Mouse (Mus musculus) hematopoietic stem cell, adult 5-6 weeks (primary cell): ENCODE data around the gene Pdzd8. TPM values are rescaled to one million over a fixed set of nuclear protein-coding genes. Genes with fewer than 3 reads are reported as not detected.
A peak's percentile ranks its signal among the peaks of the same experiment; 100 is the strongest.

Source experiments
- ATAC-seq, 2 experiments: fragments of 125-278 bp in 1 of 2; replicated peaks in 1 of 2; 2 replicates each; pipeline ENCODE4 v1.8.0; 2016 to 2017; ENCODE audit warnings: inconsistent platforms in 2 of 2, mild to moderate bottlenecking in 2 of 2, moderate number of reproducible peaks in 2 of 2, low read depth in 1 of 2, moderate TSS enrichment in 1 of 2; ENCODE audit not compliant: low FRiP score in 2 of 2, poor library complexity in 2 of 2, severe bottlenecking in 2 of 2, insufficient read depth in 1 of 2, low TSS enrichment in 1 of 2
- total RNA-seq: library from RNA; stranded (forward); fragments of 172-1452, 232-1000 nt; gene quantifications from 2 replicates; pipeline ENCODE4 v1.2.3, GENCODE M21; 2017

Gene Pdzd8
- total RNA-seq, 1 experiment from 2014 or later = 50.5 TPM

- ATAC-seq = no peak
Observed at GRCm38 (mm10) chr19:59359202-59359601, 13.6 kb upstream of the Pdzd8 start.

DNA sequence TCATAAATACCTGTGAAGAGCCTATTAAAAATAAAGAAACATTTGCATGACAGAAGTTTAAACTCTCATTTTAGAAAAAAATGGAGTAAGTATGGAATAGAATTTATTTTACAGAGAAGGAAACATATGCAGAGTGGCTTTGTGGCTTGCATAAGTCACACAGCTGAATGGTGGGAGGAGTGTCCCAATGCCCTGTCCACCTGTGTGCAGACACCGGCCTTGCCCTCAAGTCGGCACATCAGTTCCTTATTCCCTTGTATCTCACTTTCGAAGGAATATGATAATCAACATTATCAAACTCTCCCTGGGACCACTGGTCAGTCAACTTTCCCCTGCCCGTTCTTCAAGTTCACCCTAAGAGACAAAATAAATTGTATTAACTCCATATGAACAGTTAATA lies 12.3 kb upstream of the Pdzd8 start:
- ATAC-seq = no peak

DNA sequence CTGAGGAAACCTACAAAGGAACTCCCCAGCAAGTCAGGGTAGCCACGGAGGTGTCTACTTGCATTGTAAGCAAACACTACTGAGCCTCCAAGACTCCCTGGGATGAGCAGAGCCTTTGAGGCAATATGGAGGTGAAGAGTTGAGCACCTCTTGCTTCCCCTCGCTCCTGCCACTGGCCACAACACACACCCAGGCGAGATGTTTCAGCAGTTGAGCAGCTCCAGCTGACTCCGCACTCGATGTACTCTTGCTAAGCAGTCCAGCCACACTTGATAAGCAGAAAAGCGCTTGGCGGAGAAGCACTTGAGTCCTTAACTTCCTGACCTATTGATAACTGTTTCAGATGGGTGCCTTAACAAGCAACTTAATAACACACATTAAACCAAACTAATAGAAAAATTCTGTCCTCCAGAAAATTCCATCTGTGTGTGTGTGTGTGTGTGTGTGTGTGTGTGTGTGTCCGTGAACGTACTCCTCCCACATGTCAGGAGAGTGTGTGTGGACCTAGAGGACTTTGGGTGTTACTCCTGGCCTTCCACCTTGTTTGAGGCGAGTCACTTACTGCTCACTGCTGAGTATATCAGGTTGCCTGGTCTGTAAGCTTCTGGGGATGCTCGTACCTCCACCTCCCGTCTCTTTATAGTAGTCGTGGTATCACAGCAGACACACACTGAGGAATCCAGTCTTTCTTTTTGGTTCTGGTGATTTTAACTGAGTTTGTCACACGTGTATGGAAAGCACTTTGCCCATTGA lies 11.4 kb upstream of the Pdzd8 start:
- no peak for ATAC-seq

GRCm38 (mm10) chr19:59356388-59356787 lies 10.8 kb upstream of the Pdzd8 start:
- ATAC-seq = no peak

DNA sequence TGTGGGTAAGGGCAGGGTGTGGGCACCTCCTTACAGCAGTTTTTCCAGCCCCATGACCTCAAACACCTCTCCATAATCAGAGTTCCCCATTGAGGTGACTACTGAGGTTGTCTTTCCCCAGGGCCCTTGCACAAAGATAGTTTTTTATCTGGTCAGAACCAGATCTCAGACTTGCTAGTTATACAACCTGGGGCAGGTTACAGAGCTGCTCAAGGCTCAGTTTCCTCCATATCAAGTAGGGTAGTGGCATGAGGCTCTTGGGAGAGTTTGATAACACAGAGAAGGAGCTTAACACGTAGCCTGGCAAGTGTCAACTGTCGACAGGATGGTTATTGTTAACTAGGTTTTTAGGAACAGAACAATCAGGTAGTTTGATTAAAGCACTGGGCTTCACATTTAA lies 9.3 kb upstream of the Pdzd8 start:
- ATAC-seq = no peak

DNA sequence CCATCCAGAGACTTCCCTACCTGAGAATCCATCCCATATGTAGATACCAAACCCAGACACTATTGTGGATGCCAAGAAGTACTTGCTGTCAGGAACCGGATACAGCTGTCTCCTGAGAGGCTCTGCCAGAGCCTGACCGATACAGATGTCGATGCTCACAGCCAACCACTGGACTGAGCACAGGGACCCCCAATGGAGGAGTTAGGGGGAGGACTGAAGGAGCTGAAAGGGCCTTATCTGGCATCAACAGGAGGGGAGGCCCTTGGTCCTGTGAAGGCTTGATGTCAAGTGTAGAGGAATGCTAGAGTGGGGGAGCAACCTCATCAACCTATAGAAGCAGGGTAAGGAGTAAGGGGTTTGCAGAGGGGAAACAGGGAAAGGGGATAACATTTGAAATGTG lies 7.2 kb upstream of the Pdzd8 start:
- ATAC-seq = no peak

GRCm38 (mm10) chr19:59351151-59351889 lies 5.7 kb upstream of the Pdzd8 start:
- no peak for ATAC-seq

- ATAC-seq = peak; percentile 80 to 87
Observed at GRCm38 (mm10) chr19:59350273-59350903, 4.8 kb upstream of the Pdzd8 start.

- no peak for ATAC-seq
Observed at GRCm38 (mm10) chr19:59349329-59349960, 3.9 kb upstream of the Pdzd8 start.

DNA sequence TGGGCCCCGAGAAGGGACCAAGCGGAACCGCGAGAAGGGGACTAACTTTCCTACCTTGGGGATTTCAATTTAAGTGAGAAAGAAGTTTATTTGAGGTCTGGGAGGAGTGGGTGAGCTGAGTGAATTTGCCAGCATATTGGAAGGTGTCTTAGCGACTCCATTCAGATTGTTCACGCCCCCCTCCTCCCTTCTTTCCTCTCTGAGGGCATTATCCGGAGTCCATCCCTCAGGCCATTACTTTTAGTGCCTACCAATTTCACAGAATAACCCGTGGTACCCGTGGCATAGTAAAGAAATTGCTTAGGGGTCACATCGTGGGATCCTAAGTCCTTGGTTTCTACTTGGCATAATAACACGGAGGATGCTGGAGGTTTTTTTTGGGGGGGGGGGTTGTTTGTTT lies 745 bp upstream of the Pdzd8 start:
- no peak for ATAC-seq

- peak; percentile 34 to 72; a peak in 3 of 4 replicates for ATAC-seq
Observed at GRCm38 (mm10) chr19:59345081-59345657, 411 bp downstream of the Pdzd8 start.

- peak; percentile 55 to 57; a peak in 3 of 4 replicates for ATAC-seq
Observed at GRCm38 (mm10) chr19:59344304-59344711, 1.3 kb downstream of the Pdzd8 start.

DNA sequence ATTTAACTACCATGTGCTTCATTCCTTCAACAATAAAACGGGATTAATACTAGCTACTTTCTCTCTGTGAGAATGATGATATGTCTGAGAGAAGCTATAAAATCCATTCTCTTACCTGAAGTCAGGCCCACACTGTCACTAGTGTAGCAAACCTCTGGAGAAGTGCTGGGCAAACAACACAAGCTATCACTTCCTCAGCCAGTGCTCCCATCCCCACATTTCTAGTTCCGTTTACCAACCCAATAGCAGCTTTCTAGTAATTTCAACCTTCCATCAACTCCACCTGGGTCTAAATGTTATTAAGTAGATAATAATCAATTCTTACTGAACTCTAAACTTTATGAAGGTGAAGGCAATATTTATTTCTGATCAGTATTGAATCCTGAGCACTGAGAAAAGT lies 2.6 kb downstream of the Pdzd8 start:
- no peak for ATAC-seq

GRCm38 (mm10) chr19:59339908-59340307 lies 5.7 kb downstream of the Pdzd8 start:
- ATAC-seq = no peak

DNA sequence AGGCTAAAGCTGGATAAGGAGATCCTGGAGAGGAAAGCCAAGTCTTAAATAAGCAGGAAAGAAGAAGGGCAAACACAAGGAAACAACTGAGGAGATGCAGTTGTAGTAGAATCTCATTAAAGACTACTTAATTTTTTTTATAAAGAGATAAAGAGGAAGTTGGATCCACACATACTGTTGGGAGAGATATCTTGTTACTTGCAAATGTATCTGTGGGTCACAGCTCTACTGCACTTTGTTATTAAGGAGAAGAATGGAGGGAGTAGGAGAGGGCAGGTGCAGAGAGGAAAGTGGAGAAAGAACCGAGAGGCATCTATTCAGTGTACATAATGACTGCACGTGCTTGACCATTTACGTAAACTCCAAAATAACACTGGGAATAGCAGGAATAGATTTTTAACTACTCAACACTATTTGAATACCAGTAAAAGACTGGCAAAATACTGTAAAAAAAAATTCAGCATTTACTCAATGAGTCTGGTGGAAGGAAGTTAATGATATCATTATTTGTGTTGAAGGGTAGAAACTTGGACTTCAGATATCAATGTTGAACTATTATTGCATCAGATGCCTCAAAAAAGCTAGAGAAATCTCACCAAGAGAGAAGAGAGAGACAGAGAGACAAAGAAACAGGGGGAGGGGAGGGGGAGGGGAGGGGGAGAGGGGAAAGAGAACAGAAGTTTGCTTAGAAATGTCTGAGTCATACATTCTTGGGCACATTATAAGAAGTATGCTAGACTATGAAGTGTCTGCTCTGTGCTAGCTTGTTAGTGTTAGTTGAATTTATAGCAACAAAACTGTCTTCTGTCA lies 7.5 kb downstream of the Pdzd8 start:
- ATAC-seq = no peak

- ATAC-seq = no peak
Observed at GRCm38 (mm10) chr19:59336655-59337054, 8.9 kb downstream of the Pdzd8 start.

DNA sequence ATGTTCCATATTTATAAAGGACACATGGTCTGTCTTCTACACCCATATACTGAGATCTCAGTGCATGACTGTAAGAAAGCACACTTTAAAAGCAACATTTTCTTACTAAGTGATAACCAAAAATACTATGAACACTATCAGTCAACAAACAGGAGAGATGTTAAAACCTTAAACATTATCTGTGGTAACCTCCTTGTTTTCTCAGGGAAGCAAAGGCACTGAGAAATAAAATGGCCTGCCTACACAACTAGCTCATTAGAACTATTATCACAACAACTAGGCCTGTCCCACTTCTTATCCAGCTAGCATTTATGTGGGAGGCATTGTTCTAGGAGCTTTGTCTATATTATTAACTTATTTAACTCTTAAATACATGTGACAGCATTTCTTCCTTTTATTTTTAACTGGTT lies 14.8 kb downstream of the Pdzd8 start:
- no peak; a peak in 1 of 4 replicates for ATAC-seq
